Mouse (Mus musculus): ENCODE results near the gene Gm34653. TPM values are rescaled to one million over a fixed set of nuclear protein-coding genes. Genes with fewer than 3 reads are reported as not detected.
"Not testable (repeated sequence)": the region's sequence is repeated elsewhere in the genome, so short reads cannot be mapped to it uniquely, and the experiment has no call there.

Gm34653 gene
- not detected in 3 replicates for total RNA-seq (2017)

- ATAC-seq (replicated peaks; ENCODE audit: insufficient number of reproducible peaks, low FRiP score, low TSS enrichment, poor library complexity, severe bottlenecking) = not testable (repeated sequence)
These were observed at the start of gene Gm34653 for GRCm38 (mm10) chr2:34832766-34833457. TSS of gene Gm34653 (plus strand) at chr2:34833007.

GRCm38 (mm10) chr2:34783064-34784020 is 49.5 kb upstream of the Gm34653 start:
- ATAC-seq (replicated peaks; ENCODE audit: insufficient number of reproducible peaks, low FRiP score, low TSS enrichment, poor library complexity, severe bottlenecking) = no peak

GRCm38 (mm10) chr2:34784085-34784484 is 48.7 kb upstream of the Gm34653 start:
- peak; percentile 84 for ATAC-seq (replicated peaks; ENCODE audit: insufficient number of reproducible peaks, low FRiP score, low TSS enrichment, poor library complexity, severe bottlenecking)

GRCm38 (mm10) chr2:34790282-34790681 is 42.5 kb upstream of the Gm34653 start:
- ATAC-seq (replicated peaks; ENCODE audit: insufficient number of reproducible peaks, low FRiP score, low TSS enrichment, poor library complexity, severe bottlenecking) = peak; percentile 82

GRCm38 (mm10) chr2:34792543-34792942 is 40.3 kb upstream of the Gm34653 start:
- not testable (repeated sequence) for ATAC-seq (replicated peaks; ENCODE audit: insufficient number of reproducible peaks, low FRiP score, low TSS enrichment, poor library complexity, severe bottlenecking)

- ATAC-seq (replicated peaks; ENCODE audit: insufficient number of reproducible peaks, low FRiP score, low TSS enrichment, poor library complexity, severe bottlenecking) = no peak
These were observed 38.3 kb upstream of the Gm34653 start for GRCm38 (mm10) chr2:34794511-34794910.

GRCm38 (mm10) chr2:34795426-34795825 is 37.4 kb upstream of the Gm34653 start:
- no peak for ATAC-seq (replicated peaks; ENCODE audit: insufficient number of reproducible peaks, low FRiP score, low TSS enrichment, poor library complexity, severe bottlenecking)

GRCm38 (mm10) chr2:34799357-34800256 is 33.2 kb upstream of the Gm34653 start, which contains the start of gene Rabepk:
TSS of gene Rabepk (minus strand) at chr2:34799912.
- ATAC-seq (replicated peaks; ENCODE audit: insufficient number of reproducible peaks, low FRiP score, low TSS enrichment, poor library complexity, severe bottlenecking) = peak; percentile 67

- no peak for ATAC-seq (replicated peaks; ENCODE audit: insufficient number of reproducible peaks, low FRiP score, low TSS enrichment, poor library complexity, severe bottlenecking)
These were observed 32.4 kb upstream of the Gm34653 start for GRCm38 (mm10) chr2:34800371-34800770.

- peak; percentile 96 for ATAC-seq (replicated peaks; ENCODE audit: insufficient number of reproducible peaks, low FRiP score, low TSS enrichment, poor library complexity, severe bottlenecking)
These were observed 31.0 kb upstream of the Gm34653 start for GRCm38 (mm10) chr2:34801516-34802482.

- peak; percentile 19 for ATAC-seq (replicated peaks; ENCODE audit: insufficient number of reproducible peaks, low FRiP score, low TSS enrichment, poor library complexity, severe bottlenecking)
These were observed 30.1 kb upstream of the Gm34653 start for GRCm38 (mm10) chr2:34802565-34803245.

GRCm38 (mm10) chr2:34803746-34804145 is 29.1 kb upstream of the Gm34653 start:
- no peak for ATAC-seq (replicated peaks; ENCODE audit: insufficient number of reproducible peaks, low FRiP score, low TSS enrichment, poor library complexity, severe bottlenecking)

- no peak for ATAC-seq (replicated peaks; ENCODE audit: insufficient number of reproducible peaks, low FRiP score, low TSS enrichment, poor library complexity, severe bottlenecking)
These were observed 28.6 kb upstream of the Gm34653 start for GRCm38 (mm10) chr2:34804172-34804571.

- no peak for ATAC-seq (replicated peaks; ENCODE audit: insufficient number of reproducible peaks, low FRiP score, low TSS enrichment, poor library complexity, severe bottlenecking)
These were observed 28.0 kb upstream of the Gm34653 start for GRCm38 (mm10) chr2:34804815-34805214.

GRCm38 (mm10) chr2:34805364-34805950 is 27.4 kb upstream of the Gm34653 start:
- no peak for ATAC-seq (replicated peaks; ENCODE audit: insufficient number of reproducible peaks, low FRiP score, low TSS enrichment, poor library complexity, severe bottlenecking)

GRCm38 (mm10) chr2:34808057-34808456 is 24.8 kb upstream of the Gm34653 start:
- no peak for ATAC-seq (replicated peaks; ENCODE audit: insufficient number of reproducible peaks, low FRiP score, low TSS enrichment, poor library complexity, severe bottlenecking)

GRCm38 (mm10) chr2:34809568-34809967 is 23.2 kb upstream of the Gm34653 start:
- no peak for ATAC-seq (replicated peaks; ENCODE audit: insufficient number of reproducible peaks, low FRiP score, low TSS enrichment, poor library complexity, severe bottlenecking)

All from monocyte, adult 5-6 weeks (primary cell).